Mouse (Mus musculus) cerebellum, postnatal 36 days (tissue): ENCODE data around the gene Isx.

Experiments
- DNase-seq, 2 experiments: peaks; one replicate each; pipeline ENCODE4 v3.0.0; 2021 to 2022; ENCODE audit warnings: mixed read lengths in 2 of 2

Gene Isx

DNA sequence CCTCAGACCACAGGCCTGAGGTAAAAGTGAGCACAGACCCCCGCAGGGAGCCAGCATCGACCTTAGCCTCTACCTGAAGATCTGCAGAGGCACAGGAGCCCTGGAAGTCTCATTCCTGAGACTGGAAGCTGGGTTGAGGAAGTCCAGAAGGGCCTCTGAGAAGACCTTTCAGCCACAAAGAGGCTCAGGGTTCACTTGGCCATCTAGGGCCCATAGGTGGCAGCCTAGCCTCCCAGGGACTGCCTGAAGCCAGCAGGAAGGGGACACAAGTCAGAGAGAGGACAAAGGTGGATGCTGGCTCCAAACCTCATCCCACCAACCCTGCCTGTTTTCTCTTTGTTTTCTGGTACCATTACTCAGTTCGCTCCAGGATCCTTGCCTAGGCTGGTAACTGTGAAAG lies at the start of gene Isx:
Gene Isx (plus strand): TSS at position 234 of the 400 bp plus-strand sequence.
- DNase-seq = no peak

DNA sequence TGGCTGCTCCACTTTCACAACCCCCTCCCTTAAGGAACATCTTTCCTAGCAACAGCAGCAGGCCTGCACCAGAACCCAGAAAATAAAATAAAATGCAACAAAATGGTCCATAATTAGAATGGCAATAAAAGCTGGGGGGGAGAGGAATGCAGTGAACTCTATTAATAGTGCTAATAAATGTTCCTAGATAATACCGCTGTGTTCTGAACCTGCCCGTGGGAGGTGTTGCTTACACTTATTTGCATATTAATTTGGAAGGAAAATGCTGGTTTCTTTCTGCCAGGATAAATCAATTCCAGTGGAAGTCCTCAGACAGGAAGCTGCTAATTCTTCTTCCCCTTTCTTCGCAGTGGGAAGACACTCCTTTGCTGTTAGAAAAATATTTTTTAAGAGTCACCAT lies 45.3 kb upstream of the Isx start:
- no peak for DNase-seq

DNA sequence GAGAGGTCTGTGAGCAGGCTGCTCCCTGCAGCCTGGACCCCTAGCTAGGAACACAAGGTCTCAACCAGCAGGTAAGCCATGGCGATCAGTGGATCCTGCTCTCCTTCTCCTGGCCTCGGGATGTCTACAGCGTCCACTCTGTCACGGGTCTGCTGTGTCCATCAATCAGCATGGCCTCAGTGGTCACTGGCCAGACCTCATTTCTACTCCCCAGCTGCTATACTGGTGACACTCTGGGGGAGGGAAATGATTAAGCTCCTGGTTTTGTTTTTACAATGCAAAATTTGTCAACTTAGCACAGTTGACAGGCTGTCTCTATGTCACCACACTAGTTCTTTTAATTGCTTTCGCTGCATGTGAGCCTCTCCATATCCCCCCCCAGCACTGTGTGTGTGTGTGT lies 41.7 kb upstream of the Isx start:
- DNase-seq = no peak

DNA sequence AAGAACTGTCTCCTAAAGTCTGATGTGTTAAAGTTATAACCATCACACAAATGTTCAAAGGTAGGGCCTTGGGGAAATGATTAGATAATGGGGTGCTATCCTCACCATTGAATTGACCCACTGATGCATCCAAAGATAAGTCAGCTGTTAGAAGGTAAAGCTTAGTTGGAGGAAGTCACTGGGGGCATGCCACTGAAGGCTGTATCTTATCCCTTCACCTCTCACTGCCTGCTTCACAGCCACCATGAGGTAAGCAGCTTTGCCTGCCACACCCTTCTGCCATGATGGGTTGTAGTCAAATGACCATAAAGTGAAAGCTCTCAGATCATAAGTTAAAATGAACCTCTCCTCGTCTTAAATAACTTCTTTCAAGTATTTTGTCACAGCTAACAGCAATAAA lies 38.7 kb upstream of the Isx start:
- DNase-seq = no peak

DNA sequence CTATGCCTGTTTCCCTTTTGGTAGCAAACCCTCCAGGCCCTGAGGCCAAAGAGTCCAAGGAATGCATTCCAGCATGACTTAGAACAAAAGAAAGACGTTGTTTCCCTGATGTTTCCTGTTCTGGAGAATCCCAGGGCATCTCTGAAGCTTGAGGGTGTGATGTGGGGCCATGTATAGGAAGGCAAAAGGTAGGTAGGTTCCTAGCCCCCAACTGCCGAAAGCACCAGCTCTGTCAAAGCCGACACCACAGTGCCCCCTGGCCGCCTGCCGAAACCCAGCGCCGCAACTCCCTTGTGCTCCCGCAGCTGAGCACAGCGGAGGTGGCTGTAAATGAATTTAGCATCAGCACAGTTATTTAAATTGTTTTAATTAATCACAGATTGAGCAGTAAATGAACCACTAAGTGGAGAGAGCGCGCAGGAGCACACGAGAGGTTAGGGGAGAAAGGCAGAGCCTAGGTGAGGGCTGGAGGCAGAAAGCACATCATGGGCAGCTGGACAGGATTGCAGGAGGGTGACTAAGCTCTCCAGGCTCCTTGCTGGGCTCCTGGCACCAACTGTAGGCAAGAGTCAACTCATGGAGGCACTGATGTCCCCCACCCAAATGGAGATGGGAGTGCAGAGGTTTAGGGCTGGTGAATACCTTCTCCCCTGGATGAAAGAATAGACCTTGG lies 25.5 kb upstream of the Isx start:
- peak in 1 of 2 experiments; percentile 9 for DNase-seq

DNA sequence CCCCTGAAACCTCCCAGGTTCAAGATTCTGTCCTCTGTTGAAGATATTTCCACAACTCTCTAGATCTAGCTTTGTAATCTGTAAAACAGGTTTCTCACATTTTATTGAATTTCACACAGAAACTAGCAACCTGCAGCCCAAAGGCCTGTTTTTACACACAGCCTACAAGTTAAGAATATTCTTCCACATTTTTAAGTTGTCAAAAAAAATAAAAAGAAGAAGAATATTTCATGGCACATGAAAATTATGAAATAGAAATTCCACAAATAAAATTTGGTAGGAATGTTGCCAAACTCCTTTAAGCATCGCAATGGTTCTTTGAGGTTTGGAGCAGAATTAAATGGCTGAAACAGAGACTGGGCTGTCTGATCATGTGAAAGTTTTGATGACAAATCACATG lies 24.3 kb upstream of the Isx start:
- no peak for DNase-seq

DNA sequence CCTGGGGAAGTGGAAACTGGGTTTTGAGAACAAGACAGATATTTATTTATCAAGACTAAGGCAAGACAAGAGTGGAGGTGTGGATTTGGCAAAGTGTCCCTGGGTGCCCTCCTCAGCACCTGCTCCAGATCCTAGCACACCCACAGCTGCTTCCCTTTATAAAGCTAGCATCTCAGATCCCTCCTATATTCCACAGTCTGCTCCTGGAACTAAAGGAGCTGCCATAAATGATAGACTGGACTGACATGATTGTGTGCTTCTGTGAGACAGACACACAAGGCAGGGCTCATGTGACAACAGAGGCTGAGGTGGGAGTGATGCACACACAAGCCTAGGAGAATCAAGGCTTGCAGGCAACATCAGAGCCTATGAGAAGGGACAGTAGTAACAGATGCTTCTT lies 22.0 kb upstream of the Isx start:
- no peak for DNase-seq

DNA sequence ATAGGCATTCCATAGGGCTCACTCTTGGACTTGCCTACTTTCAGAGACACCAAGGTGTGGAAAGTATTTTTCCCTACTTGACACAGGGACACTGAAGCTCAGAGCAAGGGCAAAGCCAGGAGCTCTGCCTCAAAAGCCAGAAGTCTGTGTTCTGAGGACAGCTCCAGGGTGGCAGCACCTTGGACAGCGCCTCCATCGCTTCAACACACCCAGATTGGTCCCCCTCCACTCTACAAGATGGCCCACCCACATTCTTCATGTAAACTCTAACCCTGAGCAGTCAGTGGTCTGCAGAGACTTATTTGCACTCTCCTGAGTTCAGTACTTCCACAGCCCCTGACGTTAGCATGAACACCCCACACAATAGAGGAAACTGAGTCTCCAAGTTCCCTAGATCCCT lies 21.1 kb upstream of the Isx start:
- DNase-seq = no peak

DNA sequence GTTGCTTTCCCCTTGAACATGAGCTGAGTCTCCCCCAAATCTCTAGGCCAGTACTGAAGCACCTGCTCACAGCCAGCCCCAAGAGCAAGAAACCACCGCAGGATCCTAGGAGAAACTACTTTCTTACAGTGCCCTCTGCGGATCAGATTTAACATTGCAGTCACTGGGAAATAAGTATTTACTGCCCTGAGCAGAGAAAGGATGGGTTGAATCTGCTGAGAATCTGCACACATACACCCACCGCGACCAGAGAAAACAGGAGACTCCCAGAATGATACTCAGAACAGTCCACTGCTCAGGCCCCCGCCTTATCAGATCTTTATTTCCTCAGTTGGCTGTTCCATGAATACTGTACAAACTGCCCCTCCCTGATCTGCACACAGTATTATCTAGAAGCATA lies 19.5 kb upstream of the Isx start:
- peak; percentile 29 to 47 for DNase-seq

DNA sequence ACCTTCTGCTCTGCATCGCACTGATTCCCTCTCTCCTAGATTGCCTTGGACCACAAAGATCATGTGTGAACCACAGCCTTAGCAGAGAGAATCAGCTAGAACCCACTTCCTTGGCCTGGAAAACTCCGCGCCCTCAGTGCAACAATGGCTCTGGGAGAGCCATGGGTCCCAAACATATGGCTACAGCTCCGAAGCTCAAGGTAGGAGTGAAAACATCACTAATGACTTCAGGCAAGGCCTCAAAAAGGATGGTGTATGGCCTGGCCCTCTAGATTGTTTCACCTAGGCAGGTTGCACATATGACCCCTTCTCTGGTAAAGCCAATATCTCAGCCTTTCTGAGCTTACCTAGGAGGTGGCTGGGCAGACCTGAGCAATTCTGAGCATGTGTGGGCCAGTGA lies 18.2 kb upstream of the Isx start:
- DNase-seq = no peak

DNA sequence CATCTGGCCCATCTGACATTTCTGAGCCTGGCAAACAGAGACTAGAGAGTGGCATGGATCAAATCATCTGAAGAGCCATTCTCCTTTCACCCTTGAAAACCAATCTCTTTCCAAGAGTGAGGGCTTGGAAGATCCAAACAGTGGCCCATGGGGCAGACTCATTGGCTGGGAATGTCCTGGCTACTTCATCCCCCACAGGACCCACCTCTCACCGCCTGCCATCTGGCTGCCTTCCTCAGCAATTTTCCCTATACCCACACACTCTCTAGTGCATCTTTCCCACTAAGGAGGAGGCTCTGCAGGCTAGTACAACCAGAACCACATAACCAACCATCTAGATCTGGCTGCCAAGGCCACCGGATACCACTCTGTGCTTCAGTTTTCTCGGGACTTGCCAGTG lies 17.6 kb upstream of the Isx start:
- no peak for DNase-seq

DNA sequence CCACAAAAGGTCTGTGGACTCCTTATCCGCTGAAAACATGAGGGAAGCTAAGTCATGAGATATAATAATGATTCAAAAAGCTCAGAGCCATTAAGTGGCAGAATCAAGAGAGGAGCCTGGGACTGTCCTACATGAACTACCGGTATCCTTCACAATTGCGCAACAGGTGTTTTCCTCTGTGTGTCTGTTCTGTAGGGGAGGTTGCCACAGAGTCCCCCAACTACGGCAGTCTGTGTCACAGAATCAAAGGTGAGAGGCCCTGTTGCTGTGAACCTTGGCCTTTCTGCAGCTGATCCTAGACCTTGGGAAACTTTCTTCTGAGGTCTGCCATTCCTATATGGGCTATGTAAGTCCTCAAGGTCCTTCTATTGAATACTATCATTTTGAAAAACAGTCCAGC lies 13.7 kb upstream of the Isx start:
- DNase-seq = no peak

DNA sequence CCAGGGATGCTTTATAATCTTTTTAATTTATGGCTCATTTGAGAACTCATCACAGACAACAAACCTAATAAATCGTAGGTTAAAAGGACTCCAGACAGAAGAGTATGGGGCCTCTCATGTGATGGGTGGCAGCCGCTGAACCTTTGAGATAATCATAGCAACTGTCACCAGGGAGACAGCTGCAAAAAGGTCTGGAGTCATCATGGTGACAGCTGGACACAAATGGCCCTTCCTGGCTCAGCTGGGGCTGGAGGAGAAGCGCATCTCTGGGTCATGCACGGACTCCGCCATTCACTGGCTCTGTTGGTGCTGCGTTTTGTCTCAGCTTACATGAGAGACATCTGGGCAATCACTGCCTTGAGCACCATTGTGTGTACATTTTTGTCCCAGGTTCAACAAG lies 12.5 kb upstream of the Isx start:
- DNase-seq = no peak

DNA sequence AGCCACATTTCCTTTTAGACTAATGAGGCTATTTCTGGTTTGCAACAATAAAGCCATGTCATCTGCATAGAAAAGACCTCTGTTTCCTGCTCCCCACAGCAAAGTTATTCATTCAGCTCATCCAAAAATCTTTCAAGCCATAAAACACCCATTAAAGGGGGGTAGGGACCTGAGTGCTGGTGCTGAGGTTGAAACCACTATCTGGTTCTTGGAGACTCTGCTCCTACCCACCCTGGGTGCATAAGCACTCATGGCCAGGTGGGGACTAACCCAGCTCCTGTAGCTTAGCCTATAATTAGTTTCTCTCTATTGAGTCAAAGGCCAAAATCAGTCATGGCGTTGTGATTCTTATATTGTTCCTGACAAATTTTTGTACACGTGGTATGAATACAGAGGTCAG lies 10.4 kb upstream of the Isx start:
- DNase-seq = no peak

DNA sequence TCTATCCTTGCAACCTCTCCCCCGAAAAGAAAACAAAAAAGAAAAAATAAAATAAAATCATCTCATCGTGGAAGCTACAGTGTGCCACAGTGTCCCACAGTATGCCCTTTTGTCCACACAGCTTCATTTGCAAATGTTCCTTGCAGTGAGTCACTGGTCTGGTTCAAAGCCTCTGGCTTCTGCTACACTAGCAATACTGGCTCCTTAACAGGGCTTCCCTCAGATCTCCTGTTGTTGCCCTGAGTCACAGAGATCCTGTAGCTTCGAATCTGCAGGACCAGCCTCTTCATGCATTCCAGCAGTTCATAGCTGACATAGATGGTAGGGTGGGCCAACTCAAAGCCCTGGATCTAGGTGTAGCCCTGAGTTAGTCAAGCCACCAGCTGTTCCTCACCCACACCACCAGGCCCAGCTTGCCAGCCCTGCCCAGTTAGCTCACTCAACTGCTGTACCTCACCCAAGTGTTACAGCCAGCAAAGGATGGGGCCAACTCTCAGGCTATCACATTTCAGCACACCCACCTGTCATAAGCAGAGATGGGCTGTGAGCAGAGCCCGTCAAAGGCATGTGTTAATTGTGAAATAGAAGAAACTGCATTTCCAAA lies 2.5 kb upstream of the Isx start:
- no peak for DNase-seq

DNA sequence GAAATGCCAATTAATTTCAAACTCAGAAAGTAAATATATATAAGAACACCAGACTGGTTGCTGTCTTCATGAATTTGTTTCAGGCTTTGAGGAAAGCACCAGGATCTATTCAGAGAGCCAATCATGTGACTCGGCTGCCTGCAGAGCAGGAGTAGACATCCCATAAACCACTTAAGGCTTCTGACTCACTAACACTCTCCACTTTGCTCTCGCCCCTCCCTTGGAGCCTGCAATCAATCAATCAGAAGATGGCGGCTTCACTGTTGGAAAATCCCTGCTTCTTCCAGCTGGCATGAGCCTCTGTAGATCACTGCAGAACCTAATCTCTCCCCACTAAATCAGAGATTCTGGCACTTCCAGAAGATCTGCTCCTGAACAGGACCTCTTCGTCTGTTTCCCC lies 1.3 kb upstream of the Isx start:
- no peak for DNase-seq

DNA sequence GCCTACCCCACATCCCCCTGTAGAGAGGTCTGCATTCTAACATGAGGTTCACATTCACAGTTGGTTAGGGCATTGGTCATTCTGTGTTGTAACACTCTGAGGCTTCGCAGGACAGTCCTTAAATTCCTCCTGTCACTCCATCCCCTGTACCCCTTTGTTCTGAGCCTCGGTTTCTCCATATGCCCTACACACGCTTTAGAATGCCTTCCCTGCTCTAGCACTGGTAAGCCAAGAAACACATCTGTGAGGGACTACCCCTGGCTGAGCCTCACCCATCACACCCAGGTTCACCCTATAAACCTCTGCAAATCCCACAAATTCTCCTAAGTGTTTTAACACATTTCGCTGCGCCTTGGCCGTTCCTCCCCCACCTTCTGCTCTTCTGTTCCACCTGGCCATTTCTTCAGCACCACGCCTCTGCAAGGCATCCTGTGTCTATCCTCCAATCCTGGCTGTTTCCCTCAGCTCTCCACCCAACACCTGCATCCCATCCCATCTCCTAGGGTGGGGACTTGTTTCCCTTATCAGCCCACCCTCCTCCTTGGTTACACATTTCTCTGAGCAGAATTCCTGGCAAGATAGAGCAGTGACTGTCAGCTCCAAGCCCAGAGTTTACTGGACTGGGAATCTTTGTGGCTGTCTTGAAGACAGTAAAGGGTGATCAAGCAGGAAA lies 686 bp upstream of the Isx start:
- no peak for DNase-seq

DNA sequence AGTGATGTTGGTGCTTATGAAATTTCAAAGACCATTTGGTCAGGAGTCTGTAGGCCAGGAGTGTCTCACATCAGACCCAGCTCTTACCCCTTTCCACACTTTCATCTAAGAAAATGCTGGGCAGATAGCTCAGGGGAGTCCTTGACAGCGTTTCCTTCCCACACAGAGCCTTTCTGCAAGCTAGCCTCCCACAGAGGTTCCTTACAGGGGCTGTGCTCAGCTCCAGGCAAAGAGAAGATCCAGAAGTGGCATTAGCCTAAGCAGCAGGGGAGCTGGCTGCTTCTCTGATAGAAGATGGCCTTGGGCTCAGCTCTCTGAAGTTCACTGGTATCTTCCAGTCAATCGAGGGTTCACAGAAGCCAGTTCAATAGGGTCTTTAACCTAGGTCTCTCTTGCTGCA lies 1.6 kb downstream of the Isx start:
- no peak for DNase-seq

DNA sequence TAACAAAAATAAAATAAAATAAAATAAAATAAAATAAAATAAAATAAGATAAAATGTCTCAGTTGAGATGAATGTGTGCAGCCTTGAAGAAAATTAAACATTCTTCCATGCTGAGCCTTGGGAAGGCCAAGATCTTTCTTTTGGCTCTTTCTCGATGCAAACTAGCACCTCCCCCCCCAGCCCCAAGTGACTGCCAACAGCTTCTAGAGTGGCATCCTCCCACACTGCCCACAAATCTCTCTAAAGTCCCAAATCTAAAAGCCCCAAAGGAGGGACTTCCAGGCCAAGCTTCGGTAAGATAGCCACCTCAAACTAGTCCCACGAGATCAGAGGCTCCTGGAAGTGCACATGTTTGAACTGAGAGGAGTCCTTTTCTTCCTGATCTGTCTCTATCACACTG lies 5.7 kb downstream of the Isx start:
- DNase-seq = no peak

DNA sequence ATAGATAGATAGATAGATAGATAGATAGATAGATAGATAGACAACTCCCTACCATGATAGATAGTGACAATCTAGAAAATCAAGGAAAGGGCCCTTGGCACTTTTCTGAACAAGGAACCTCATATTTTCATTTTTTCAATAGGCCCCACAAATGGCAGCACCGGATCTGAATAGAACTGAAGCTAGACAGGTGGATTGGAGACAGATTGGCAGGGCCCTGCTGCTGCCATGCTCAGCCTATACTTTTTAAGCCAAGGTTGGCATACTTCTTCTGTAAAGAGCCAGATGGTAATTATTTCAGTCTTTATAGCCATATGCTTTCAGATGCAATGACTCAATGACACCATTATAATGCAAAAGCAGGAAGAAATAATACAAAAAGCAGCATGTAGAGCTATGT lies 15.8 kb downstream of the Isx start:
- peak; percentile 38 to 43 for DNase-seq

DNA sequence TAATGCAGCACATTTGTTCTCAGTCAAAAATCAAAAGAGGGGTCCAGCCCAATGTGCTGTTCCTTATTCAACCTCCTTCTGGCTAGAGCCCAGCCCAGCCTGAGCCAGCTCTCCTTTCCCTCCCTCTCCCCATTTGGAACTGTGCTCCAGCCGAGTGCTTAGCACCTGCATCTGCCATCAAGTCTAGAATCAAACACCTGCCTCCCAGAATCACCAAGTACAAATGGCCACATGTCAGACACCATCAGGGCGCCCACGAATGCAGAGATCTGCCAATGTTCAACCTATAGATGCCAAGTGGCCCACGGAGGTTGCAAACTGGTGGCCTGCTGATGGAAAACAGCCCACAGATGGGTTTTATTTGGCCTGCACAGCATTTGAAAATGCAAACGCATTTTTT lies 18.1 kb downstream of the Isx start:
- DNase-seq = peak in 1 of 2 experiments; percentile 9

DNA sequence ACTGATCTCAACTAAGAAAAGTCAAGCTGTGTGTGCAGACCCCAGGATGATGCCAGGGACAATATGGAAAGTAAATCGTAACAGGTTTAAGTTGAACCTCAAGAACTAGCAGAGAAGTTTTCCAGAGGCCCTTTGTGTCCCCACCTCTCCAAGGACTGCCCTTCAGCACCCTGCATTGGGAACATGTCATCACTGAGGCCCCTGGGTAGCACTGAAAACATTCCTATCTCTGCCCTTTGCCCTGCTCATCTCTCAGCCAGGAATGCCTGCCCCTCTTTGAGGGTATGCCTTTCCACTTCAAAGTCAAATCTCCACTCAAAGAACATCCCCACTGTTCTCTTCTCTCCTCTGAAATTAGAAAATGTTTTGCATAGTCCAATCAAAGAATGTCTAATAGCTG lies 23.3 kb downstream of the Isx start:
- no peak for DNase-seq

DNA sequence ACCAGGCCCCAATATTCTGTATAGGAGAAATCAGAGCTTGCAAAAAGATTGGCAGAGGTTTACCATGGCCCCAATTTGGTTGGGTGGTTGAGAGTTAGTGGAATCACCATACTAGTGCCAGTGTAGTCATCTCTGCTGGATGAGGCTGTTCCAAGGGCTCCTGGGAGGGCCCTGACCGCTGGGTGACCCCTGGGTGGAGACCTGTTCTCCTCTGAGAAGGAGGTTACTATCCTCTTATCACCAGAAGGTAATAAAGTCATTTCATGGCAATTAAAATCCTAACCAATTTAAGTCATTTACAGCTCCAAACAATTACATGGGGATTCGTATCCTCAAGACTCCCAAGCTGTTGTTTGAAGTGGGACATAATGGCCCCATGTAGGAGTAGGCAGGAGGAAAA lies 24.3 kb downstream of the Isx start:
- no peak for DNase-seq

DNA sequence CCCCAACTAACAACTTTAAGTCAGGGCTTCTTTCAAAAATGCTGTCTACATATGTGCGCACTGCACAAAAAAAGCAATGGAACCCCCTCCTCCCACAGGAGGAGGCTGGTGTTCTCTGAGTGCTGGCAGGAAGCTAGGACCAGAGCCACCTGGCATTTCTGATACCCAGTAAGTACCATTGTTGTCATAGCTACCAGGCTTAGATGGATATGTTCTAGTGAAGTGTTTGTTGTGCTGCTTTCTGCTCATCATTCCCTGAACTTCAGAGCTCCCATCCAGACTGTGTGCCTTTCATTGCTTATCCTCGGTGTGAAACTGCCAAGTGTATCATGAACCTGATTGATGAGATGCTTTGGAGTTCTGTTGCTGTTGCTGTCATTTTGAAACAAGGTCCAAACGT lies 26.8 kb downstream of the Isx start:
- no peak for DNase-seq

DNA sequence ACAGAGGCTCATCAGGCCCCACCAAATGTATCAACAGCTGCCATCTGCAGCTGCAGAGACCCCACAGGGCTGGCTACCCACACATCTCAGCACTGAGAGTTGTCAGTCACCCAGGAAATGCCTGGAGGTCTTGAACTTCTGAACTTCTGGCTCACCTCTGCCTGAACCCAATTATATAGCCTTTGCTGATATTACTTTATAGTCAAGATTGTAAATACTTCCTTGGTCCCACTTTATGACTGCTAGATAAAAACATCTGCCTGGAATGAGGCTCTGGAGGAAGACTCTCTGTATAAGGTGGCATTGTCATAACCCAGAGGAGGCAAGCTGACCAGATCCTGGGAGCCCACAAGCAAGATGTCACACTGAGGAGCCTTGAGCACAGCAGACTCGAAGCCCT lies 28.8 kb downstream of the Isx start:
- DNase-seq = no peak
